Mouse (Mus musculus): ENCODE results near the gene Sfrp2.

DNA sequence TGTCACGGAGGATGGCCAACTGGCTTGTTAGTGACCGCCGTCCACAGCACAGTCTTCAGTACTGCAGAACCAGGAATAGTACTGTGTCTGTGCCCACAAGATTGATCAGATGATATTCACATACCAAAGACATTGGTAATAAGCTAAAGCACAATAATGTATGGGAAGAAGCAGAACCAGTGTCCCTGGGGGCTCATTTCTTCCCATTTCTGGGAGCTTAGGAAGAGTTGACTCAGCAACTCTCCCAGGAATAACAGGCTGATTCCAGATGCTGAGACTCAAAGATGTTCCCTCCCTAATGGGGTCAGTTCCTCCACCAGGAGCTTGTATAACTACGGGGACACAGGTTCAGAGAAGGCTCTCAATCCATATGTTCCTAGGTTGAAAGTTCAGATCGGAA is 13.9 kb upstream of the Sfrp2 start:
- TF ChIP-seq CTCF (IDR thresholded peaks at IDR 0.05; ENCODE audit: borderline replicate concordance, control insufficient read depth, extremely low read depth, insufficient read depth, low read length, poor library complexity): no peak
- TF ChIP-seq POLR2A (IDR thresholded peaks at IDR 0.05; ENCODE audit: control insufficient read depth, extremely low read depth, insufficient read depth, low read length, poor library complexity): no peak
